Mouse (Mus musculus): ENCODE measurements around the gene Phf1. TPM values are rescaled to one million over a fixed set of nuclear protein-coding genes. Genes with fewer than 3 reads are reported as not detected.
A peak's percentile ranks its signal among the peaks of the same experiment; 100 is the strongest.
"Not testable (repeated sequence)": the region's sequence is repeated elsewhere in the genome, so short reads cannot be mapped to it uniquely, and the experiment has no call there.

Gene Phf1
- total RNA-seq, 2 experiments from 2014 or later, result 28.8 to 30.0 TPM

DNA sequence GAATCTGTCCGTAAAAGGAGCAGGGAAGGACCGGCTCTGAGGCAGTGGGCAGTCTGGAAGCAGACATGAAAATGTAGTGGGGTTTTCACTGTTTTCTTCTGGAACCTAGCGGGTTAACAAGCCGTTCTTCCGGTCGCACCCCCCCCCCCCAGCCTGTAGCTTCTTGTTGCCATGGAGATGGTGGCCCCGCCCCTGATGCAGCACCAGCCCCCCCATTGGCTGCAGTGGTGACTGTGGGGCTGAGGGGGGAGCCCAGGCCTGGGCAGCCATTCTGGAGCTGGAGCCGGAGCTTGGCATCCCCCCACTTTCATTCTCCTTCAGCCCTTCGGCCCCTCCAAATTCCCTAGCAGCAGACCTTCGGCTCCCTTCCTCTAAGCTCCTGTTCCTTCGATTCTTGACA, 18.6 kb downstream of the Phf1 start:
- DNase-seq, result peak; percentile 75 to 76

DNA sequence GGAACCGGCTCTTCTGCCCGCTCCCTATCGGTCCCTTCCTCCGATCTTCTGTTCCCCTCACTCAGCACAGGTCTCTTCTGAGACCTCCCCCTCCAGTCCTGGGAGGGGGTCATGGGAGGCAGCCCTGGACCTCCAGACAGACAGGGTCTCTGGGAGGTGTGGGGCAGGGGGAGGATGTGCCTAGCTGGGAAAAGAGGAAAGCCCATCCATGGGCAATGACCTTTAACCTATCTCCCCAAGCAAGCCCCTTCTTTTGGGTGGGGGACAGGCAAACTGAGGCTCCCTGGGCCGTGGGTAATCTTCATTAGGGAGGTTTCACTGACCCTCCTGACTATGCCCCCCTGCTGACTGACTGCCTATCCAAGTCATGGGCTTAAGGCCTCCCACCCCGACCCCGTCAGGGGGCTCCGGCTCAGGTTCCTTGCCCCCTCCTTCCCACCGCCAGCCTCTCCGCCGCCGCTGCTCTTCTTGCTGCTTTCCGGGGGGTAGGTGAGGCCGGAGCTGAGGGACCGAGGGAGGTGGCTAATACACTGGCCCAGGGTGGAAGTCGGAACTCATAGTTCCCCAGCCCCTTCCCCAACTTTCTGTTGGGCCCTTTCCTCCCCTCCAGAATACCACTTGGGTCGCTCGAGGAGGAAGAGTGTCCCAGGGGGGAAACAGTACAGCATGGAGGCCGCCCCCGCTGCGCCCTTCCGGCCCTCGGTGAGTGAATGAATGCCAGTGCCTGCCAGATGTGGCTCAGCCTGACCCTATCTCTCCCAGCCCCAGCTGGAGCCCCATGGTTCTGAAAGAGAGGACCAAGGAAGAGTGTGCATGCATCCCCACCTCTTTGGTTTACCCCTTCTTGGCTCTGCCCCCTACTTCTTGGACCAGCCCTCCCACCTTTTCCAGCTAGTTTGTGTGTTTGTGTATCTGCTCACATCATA, 19.4 kb downstream of the Phf1 start:
- DNase-seq, result no peak

DNA sequence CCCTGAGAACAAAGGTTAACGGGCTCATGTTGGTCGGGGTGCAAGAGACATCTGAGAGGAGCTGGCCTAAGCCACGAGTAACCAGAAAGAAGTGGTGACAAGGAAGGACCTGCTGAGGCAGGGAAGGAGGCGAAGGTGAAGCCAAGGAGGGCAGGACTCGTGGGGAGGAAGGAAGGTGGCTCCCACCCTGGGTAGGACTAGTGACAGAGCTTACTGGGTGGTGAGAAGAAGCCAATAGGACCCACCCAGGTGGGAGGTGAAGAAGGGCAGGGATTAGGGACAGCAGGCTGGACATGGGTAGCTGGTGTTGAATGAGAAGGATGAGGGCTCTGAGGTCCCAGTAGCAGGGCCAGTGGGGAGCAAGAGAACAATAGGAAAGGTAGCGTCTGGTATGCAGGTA, 20.3 kb downstream of the Phf1 start:
- no peak for DNase-seq

DNA sequence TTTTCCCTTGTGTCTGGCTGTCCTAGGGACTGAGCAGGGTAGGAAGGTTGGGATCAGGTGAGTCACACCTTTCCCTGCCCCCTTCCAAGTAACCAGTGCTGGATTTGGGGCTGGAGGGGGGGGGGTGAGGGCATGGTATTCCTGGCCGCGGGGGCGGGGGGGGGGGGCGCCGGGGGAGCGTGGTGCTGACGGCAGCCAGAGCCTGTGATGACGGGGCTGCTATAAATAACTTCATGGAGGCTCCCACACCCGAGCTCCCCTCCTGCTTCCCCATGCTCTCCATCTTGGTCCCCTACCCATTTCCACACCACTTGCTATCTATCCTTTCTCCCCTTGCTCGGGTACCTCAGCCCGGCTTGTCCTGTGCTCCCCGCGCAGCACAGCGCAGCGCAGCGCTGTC, 20.9 kb downstream of the Phf1 start:
- no peak for DNase-seq

GRCm38 (mm10) chr17:26956309-26956708, 23.5 kb downstream of the Phf1 start:
- DNase-seq, result no peak

DNA sequence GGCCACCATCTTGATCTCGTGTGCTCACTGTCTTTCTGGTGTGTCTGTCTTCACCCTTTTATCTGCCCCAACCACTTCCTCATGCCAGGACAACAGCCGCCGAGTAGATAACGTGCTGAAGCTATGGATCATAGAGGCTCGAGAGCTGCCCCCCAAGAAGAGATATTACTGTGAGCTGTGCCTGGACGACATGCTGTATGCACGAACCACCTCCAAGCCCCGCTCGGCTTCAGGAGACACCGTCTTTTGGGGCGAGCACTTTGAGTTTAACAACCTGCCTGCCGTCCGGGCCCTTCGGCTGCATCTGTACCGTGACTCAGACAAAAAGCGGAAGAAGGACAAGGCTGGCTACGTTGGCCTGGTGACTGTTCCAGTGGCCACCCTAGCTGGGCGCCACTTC, 24.0 kb downstream of the Phf1 start:
- DNase-seq, result no peak

DNA sequence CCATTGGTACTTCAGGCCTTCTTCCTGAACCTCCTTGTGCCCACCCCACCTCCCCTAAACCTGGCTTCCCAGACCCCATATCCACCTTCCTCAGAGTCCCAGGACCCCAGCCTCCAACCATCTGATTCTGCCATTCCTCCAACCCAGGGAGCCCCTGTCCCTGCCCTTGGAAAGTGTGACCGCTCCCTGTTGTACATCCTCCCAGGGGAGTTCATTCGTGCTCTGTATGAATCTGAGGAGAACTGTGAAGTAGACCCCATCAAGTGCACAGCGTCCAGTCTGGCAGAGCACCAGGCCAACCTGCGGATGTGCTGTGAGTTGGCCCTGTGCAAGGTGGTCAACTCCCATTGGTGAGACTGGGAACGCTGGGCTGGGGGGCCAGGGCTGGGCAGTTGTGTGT, 25.0 kb downstream of the Phf1 start:
- DNase-seq, result no peak

GRCm38 (mm10) chr17:26958880-26959279, 26.0 kb downstream of the Phf1 start:
- no peak for DNase-seq

DNA sequence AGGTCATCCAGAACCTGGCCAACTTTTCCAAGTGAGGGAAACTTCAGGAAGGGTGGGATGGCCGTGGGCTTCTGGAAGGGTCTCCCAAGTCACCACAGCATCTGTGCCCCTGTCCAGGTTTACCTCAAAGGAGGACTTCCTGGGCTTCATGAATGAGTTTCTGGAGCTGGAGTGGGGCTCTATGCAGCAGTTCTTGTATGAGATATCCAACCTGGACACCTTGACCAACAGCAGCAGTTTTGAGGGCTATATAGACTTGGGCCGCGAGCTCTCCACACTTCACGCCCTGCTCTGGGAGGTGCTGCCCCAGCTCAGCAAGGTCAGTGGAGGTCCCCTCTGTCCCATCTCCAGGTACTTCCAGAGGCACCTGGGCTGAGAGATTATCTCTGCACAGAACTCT, 27.0 kb downstream of the Phf1 start:
- DNase-seq, result no peak

DNA sequence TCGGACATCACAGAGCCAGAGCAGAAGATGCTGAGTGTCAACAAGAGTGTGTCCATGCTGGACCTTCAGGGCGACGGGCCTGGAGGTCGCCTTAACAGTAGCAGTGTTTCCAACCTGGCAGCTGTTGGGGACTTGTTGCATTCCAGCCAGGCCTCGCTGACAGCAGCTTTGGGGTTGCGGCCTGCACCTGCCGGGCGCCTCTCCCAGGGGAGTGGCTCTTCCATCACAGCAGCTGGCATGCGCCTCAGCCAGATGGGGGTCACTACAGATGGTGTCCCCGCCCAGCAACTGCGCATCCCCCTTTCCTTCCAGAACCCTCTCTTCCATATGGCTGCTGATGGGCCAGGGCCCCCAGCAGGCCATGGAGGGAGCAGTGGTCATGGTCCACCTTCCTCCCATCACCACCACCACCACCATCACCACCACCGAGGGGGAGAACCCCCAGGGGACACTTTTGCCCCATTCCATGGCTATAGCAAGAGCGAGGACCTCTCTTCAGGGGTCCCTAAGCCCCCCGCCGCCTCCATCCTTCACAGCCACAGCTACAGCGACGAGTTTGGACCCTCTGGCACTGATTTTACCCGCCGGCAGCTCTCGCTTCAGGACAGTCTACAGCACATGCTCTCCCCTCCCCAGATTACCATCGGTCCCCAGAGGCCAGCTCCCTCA, 28.9 kb downstream of the Phf1 start:
- DNase-seq, result peak in 1 of 2 experiments; percentile 3

GRCm38 (mm10) chr17:26966993-26967392, 34.1 kb downstream of the Phf1 start:
- DNase-seq, result no peak

DNA sequence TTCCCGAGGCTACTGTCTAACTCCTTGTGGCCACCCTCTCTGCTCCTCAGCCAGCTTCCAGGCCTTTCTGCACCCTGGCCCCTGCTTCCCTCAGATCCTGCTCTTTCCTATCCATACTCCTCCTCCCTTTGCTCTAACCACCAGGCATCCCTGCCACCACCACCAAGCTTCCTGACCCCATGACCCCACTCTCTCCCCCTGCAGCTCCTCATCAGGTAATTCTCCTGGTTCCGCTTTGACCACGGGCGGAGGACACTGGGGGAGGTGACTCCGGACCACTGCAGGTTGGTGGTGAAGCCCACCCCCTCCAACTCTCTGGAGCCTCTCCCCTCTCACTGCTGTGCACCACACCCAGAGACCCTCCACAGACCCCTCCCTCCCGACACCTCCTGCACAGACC, 34.6 kb downstream of the Phf1 start:
- no peak for DNase-seq

- no peak for DNase-seq
These were observed 35.4 kb downstream of the Phf1 start for GRCm38 (mm10) chr17:26968200-26968611.

DNA sequence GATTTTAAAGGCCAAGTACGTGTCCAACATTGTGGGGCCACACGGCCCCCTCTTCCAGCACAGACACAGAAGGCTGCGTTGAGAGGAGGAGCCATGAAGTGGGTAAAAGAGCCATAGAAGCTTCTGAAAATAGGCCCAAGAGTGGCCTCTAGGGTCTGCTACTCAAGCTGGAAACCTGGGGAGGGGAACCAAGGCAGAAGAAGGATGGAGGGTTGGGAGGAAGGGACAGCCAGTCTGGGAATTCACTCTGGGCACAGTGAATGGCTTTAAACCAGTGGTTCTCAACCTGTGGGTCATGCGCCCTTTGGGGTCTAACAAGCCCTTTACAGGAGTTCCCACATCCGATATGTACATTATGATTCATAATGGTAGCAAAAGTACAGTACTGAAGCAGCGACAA, 36.4 kb downstream of the Phf1 start:
- DNase-seq, result no peak

DNA sequence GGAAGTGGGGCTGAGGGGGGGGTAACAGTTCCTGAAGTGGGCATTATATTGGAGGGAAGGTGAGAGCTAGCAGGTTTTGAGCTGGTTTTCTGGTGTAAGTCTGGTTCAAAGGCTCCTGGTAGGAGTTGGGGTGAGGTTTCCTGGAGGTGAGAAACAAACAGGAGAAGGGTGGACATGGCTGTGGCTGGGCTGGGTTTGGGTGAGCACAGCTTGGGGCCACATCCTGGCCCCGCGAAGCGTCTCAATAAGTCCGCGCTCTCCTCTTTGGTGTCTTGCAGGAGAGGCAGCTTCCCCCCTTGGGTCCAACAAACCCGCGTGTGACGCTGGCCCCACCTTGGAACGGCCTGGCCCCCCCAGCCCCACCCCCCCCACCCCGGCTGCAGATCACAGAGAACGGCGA, 37.4 kb downstream of the Phf1 start:
- no peak for DNase-seq

- DNase-seq, result no peak
These were observed 38.5 kb downstream of the Phf1 start for GRCm38 (mm10) chr17:26971247-26971905.

DNA sequence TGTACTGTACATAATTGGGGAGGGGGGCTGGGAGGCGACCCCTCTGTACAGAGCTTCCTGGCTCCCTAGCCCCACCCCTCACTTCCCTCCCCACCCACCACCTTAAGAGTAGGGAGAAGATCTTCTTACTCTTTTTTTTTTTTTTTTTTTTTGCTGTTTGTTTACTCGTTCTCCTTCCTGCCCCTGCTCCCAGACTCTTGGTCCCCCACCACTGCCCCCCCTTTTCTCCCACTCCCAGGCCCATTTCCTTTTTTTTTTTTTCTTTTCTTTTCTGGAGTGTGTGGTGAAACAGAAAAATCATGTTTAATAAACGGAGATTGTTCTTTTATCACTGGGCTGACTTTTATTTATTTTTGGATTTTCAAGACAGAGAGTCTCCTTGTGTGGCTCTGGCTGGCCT, 39.3 kb downstream of the Phf1 start:
- DNase-seq, result no peak

DNA sequence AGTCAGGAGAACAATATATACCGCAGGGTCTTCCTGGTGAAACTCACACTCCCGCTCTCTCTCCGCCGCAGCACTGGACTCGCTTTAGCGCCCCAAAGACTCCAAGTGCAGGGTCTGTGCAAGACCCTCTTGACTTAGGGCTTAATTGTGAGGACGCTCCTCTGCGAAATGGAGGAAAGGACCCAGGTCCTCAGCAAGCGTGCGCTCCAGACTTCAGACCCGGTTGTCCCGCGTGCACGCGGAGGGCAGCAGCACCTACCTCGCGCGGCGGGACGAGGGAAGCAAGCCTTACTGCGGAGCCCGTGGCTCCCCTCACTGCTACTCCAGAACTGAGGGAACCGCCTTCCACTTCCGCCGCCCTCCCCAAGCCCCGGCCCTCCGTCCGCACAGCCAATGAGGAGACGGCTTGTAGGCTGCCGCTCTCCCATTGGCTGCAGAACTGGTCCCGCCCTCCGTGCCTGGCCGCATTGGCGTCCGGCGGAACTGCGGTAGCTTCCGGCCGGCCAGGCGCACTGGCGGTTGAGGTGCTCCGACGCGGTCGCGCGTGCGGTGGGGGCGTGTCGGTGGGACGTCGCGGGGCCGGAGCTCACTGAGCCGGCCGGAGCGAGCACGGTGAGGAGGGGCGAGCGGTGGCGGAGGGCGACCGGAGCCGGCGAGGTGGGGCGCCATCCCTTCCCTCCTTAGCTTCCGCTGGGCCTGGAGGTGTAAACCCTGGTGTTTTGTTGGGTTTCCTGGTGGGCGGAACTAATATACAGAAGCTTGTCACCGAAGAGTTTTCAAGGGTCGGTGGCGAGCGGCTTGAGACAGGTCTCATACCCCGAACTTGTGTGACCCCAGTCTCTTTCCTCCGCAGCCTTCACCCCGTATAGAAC, 40.1 kb downstream of the Phf1 start, which contains the start of gene Zbtb9:
Gene Zbtb9, plus strand, starts transcription at position 465 of the 872 bp plus-strand sequence.
- DNase-seq, result peak; percentile 96

DNA sequence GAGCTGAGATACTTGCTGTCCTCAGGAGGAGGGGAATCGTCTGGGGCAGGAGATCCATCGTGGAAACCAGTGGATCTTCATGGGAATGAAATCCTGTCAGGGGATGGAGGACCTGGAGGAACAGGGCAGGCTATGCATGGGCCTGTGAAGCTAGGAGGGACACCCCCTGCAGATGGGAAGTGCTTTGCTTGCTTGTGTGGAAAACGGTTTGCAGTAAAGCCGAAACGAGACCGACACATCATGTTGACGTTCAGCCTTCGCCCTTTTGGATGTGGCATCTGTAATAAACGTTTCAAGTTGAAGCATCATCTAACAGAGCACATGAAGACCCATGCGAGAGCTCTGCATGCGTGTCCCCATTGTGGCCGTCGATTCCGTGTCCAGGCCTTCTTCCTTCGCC, 41.7 kb downstream of the Phf1 start:
- DNase-seq, result no peak

DNA sequence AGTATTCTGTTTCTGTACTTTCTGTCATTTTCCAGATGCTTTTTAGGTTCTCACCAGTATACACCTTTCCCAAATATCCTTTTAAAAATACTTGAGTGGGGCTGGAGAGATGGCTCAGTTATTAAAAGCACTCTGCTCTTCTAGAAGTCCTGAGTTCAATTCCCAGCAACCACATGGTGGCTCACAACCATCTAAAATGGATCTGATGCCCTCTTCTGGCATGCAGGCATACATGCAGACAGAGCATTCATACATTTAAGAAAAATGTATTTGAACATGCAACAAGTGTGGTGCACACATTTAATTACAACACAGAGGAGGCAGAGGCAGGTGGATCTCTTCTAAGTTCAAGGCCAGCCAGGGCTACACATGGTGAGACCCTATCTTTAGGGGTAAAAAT, 42.6 kb downstream of the Phf1 start:
- no peak for DNase-seq

- DNase-seq, result not testable (repeated sequence)
These were observed 44.5 kb downstream of the Phf1 start for GRCm38 (mm10) chr17:26977354-26977753.

GRCm38 (mm10) chr17:26979426-26979825, 46.6 kb downstream of the Phf1 start:
- DNase-seq, result no peak

Measured in layer of hippocampus, postnatal 36 days (tissue).